Mouse (Mus musculus) heart, adult 9 months (tissue): ENCODE results near the gene Olfr960.

Source experiments
- DNase-seq, 2 experiments: peaks; one replicate each; pipeline ENCODE4 v3.0.0; 2022; ENCODE audit warnings: low spot score in 2 of 2

Gene Olfr960

GRCm38 (mm10) chr9:39621073-39621472 is at the start of gene Olfr960:
Olfr960 (plus strand) TSS chr9:39621373.
- DNase-seq = no peak

GRCm38 (mm10) chr9:39575469-39575868 is 45.7 kb upstream of the Olfr960 start, which contains the start of gene Olfr959:
Olfr959 (minus strand) TSS chr9:39575569.
- DNase-seq = no peak

- DNase-seq = peak in 1 of 2 experiments; percentile 3
These were observed 44.1 kb upstream of the Olfr960 start for GRCm38 (mm10) chr9:39577050-39577449.

GRCm38 (mm10) chr9:39602536-39603332 is 18.4 kb upstream of the Olfr960 start:
- DNase-seq = no peak

GRCm38 (mm10) chr9:39603333-39603845 is 17.8 kb upstream of the Olfr960 start:
- DNase-seq = peak in 1 of 2 experiments; percentile 2

GRCm38 (mm10) chr9:39603999-39604453 is 17.1 kb upstream of the Olfr960 start, which contains the start of gene AW551984:
AW551984 (minus strand) TSS chr9:39604403.
- no peak for DNase-seq

- DNase-seq = no peak
These were observed 12.7 kb upstream of the Olfr960 start for GRCm38 (mm10) chr9:39608497-39608896.

GRCm38 (mm10) chr9:39610355-39610754 is 10.8 kb upstream of the Olfr960 start, which contains the start of gene Olfr148:
Olfr148 (plus strand) TSS chr9:39610655.
- no peak for DNase-seq

GRCm38 (mm10) chr9:39611953-39612352 is 9.2 kb upstream of the Olfr960 start:
- no peak for DNase-seq

- no peak for DNase-seq
These were observed 2.6 kb downstream of the Olfr960 start for GRCm38 (mm10) chr9:39623783-39624182.

- no peak for DNase-seq
These were observed 3.5 kb downstream of the Olfr960 start for GRCm38 (mm10) chr9:39624711-39625110.

GRCm38 (mm10) chr9:39629069-39629468 is 7.9 kb downstream of the Olfr960 start:
- no peak for DNase-seq

- DNase-seq = no peak
These were observed 12.9 kb downstream of the Olfr960 start for GRCm38 (mm10) chr9:39633913-39634594.

- DNase-seq = no peak
These were observed 23.6 kb downstream of the Olfr960 start, which contains the start of gene Olfr961 for GRCm38 (mm10) chr9:39644785-39645184. Olfr961 (plus strand) TSS chr9:39645085.

GRCm38 (mm10) chr9:39647382-39647781 is 26.2 kb downstream of the Olfr960 start:
- no peak for DNase-seq

GRCm38 (mm10) chr9:39654756-39655396 is 33.7 kb downstream of the Olfr960 start:
- no peak for DNase-seq

GRCm38 (mm10) chr9:39666905-39667304 is 45.7 kb downstream of the Olfr960 start, which contains the start of gene Olfr963:
Olfr963 (plus strand) TSS chr9:39667205.
- no peak for DNase-seq

GRCm38 (mm10) chr9:39669723-39670122 is 48.5 kb downstream of the Olfr960 start:
- DNase-seq = no peak
